Mouse (Mus musculus) megakaryocyte, embryonic 14.5 days (primary cell): ENCODE results near the gene Ankrd65. TPM values are rescaled to one million over a fixed set of nuclear protein-coding genes. Genes with fewer than 3 reads are reported as not detected.

Experiments
- H3K27me3 ChIP-seq: replicated peaks from 2 replicates; pipeline ENCODE3; 2012; ENCODE audit warnings: inconsistent platforms
- H3K36me3 ChIP-seq: replicated peaks from 2 replicates; pipeline ENCODE3; 2012; ENCODE audit warnings: low read length, inconsistent platforms, mixed read lengths
- H3K4me1 ChIP-seq: 2 replicates; pipeline ENCODE4 v1.6.1; 2012; ENCODE audit warnings: inconsistent platforms
- H3K4me3 ChIP-seq: replicated peaks from 2 replicates; pipeline ENCODE3; 2012; ENCODE audit warnings: moderate library complexity, mild to moderate bottlenecking, inconsistent platforms
- H3K9me3 ChIP-seq: 2 replicates; pipeline ENCODE4 v1.6.1; 2012; ENCODE audit warnings: inconsistent platforms
- FLI1 ChIP-seq: IDR thresholded peaks from 2 replicates; pipeline ENCODE4 v1.6.1; 2012; ENCODE audit warnings: low read length, inconsistent platforms, mixed read lengths
- GATA1 ChIP-seq: IDR thresholded peaks from 3 replicates; pipeline ENCODE4 v1.6.1; 2012; ENCODE audit warnings: mixed read lengths, low read length, inconsistent platforms, borderline replicate concordance
- polyA plus RNA-seq: library from polyadenylated mRNA; stranded (reverse); fragments of >175 nt; gene quantifications from 2 replicates; pipeline ENCODE4 v1.2.3, GENCODE M21; 2012; ENCODE audit warnings: low replicate concordance; ENCODE audit not compliant: insufficient read depth

The Ankrd65 gene
- polyA plus RNA-seq, 1 experiment = not detected

GRCm38 (mm10) chr4:155803340-155804041 is 13.3 kb downstream of the Ankrd65 start:
- Histone ChIP-seq H3K4me3 (peak overlapping the region; percentile 98), H3K36me3 (peaks cover 40% of the 10 kb centered on the region), H3K4me1 (peaks cover 41% of the 10 kb centered on the region), H3K9me3 (no peaks in the 10 kb centered on the region), H3K27me3 (no peaks in the 10 kb centered on the region)
- TF ChIP-seq GATA1 (no peak), FLI1 (peak; percentile 44; the same call in 1 of the 2 replicates)

- Histone ChIP-seq H3K36me3 (peaks cover 69% of the 10 kb centered on the region), H3K9me3 (no peaks in the 10 kb centered on the region), H3K4me1 (peaks cover 45% of the 10 kb centered on the region), H3K4me3 (no peak overlapping the region), H3K27me3 (no peaks in the 10 kb centered on the region)
- TF ChIP-seq FLI1 = no peak
- no peak for TF ChIP-seq GATA1
Observed at GRCm38 (mm10) chr4:155807841-155808240, 17.6 kb downstream of the Ankrd65 start.

GRCm38 (mm10) chr4:155811929-155812664 is 21.9 kb downstream of the Ankrd65 start, which contains the start of gene Ccnl2:
Gene Ccnl2 (plus strand): TSS chr4:155812489.
- TF ChIP-seq GATA1 (no peak), FLI1 (0 out of 2 replicates have a peak, but pooled peaks have one; percentile 53)
- Histone ChIP-seq H3K36me3 (peaks cover 81% of the 10 kb centered on the region), H3K4me1 (peaks cover 48% of the 10 kb centered on the region), H3K4me3 (peak within 1 kb of the TSS; percentile 100), H3K9me3 (no peaks in the 10 kb centered on the region), H3K27me3 (no peaks in the 10 kb centered on the region)

GRCm38 (mm10) chr4:155812665-155813181 is 22.5 kb downstream of the Ankrd65 start:
- Histone ChIP-seq H3K36me3 (peaks cover 81% of the 10 kb centered on the region), H3K27me3 (no peaks in the 10 kb centered on the region), H3K4me3 (peak overlapping the region; percentile 100), H3K4me1 (peaks cover 50% of the 10 kb centered on the region), H3K9me3 (no peaks in the 10 kb centered on the region)
- TF ChIP-seq FLI1 (no peak), GATA1 (no peak)

- TF ChIP-seq FLI1 (no peak), GATA1 (no peak)
- no peaks in the 10 kb centered on the region for H3K27me3 ChIP-seq
- H3K36me3 ChIP-seq = peaks cover 93% of the 10 kb centered on the region
Observed at GRCm38 (mm10) chr4:155817533-155817932, 27.3 kb downstream of the Ankrd65 start.

GRCm38 (mm10) chr4:155821025-155821424 is 30.8 kb downstream of the Ankrd65 start:
- Histone ChIP-seq H3K36me3 (peaks cover 99% of the 10 kb centered on the region), H3K9me3 (no peaks in the 10 kb centered on the region), H3K27me3 (no peaks in the 10 kb centered on the region), H3K4me1 (peaks cover 25% of the 10 kb centered on the region), H3K4me3 (no peak overlapping the region)
- TF ChIP-seq FLI1 = no peak
- no peak for TF ChIP-seq GATA1

More at GRCm38 (mm10) chr4:155817533-155817932, 27.3 kb downstream of the Ankrd65 start:
- Histone ChIP-seq H3K4me1 (peaks cover 40% of the 10 kb centered on the region), H3K9me3 (no peaks in the 10 kb centered on the region), H3K4me3 (no peak overlapping the region)

GRCm38 (mm10) chr4:155823443-155823842 is 33.2 kb downstream of the Ankrd65 start:
- no peak for TF ChIP-seq FLI1
- TF ChIP-seq GATA1 = no peak
- H3K4me3 ChIP-seq = no peak overlapping the region
- peaks cover 97% of the 10 kb centered on the region for H3K36me3 ChIP-seq
- no peaks in the 10 kb centered on the region for H3K9me3 ChIP-seq
- no peaks in the 10 kb centered on the region for H3K27me3 ChIP-seq
- H3K4me1 ChIP-seq = peaks cover 14% of the 10 kb centered on the region

GRCm38 (mm10) chr4:155829866-155830265 is 39.6 kb downstream of the Ankrd65 start:
- Histone ChIP-seq H3K9me3 (no peaks in the 10 kb centered on the region), H3K4me3 (no peak overlapping the region), H3K36me3 (peaks cover 50% of the 10 kb centered on the region), H3K27me3 (no peaks in the 10 kb centered on the region), H3K4me1 (peaks cover 39% of the 10 kb centered on the region)
- TF ChIP-seq GATA1 = no peak
- no peak for TF ChIP-seq FLI1

GRCm38 (mm10) chr4:155830596-155830995 is 40.4 kb downstream of the Ankrd65 start:
- TF ChIP-seq GATA1 = no peak
- TF ChIP-seq FLI1 = no peak
- no peaks in the 10 kb centered on the region for H3K9me3 ChIP-seq
- peaks cover 38% of the 10 kb centered on the region for H3K4me1 ChIP-seq
- no peaks in the 10 kb centered on the region for H3K27me3 ChIP-seq
- H3K4me3 ChIP-seq = peak overlapping the region; percentile 88
- peaks cover 42% of the 10 kb centered on the region for H3K36me3 ChIP-seq

GRCm38 (mm10) chr4:155831205-155831766 is 41.0 kb downstream of the Ankrd65 start, which contains the start of gene Aurkaip1:
Gene Aurkaip1 (plus strand): TSS chr4:155831272.
- no peaks in the 10 kb centered on the region for H3K9me3 ChIP-seq
- peaks cover 38% of the 10 kb centered on the region for H3K4me1 ChIP-seq
- H3K4me3 ChIP-seq = peak within 1 kb of the TSS; percentile 98
- peaks cover 35% of the 10 kb centered on the region for H3K36me3 ChIP-seq
- TF ChIP-seq GATA1 (no peak), FLI1 (peak; percentile 96)
- H3K27me3 ChIP-seq = no peaks in the 10 kb centered on the region
